In the genomic region with DNA sequence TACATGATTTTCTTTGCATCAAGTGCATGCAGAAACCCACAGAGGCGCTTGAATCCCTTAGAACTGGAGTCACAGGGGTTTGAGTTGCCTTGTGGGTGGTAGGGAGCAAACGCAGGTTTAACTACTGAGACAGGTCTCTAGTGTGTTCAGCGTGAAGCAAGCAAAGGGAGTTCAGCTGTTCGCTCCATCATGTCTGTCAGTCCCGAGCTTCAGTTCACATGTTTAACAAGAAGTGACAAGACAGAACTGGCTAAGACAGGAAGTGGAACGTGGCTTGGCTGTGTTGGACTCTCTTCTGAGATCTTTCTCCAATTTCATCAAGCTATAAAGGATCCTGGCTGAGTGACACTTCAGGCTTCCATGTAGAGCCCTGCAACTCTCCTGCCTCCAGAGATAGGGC, we compare ENCODE assay signal across 20 mouse cellular contexts.
DNase-seq lines count a peak whose midpoint lies in the region; ATAC-seq and TF ChIP-seq lines count a peak whose summit lies in the region.
"Had no signal": no experiment of that assay in that cellular context is flagged by ENCODE, and none has a peak within 500 bp of the region (broad histone marks: within the 10 kb centered on the region; RNA-seq: fewer than 3 reads in every experiment).

No protein-coding gene starts in this region.

- no peak overlapping the region for H3K4me2 ChIP-seq in lung, postnatal 0 days (replicated peaks; ENCODE audit: low read depth, low read length)
- no peak overlapping the region for H3K4me2 ChIP-seq in limb, embryonic 14.5 days (replicated peaks; ENCODE audit: low read depth, low read length, severe bottlenecking)
- no peak overlapping the region for H3K4me2 ChIP-seq in stomach, postnatal 0 days (replicated peaks; ENCODE audit: low read depth)
- no peak overlapping the region for H3K4me2 ChIP-seq in forebrain, embryonic 14.5 days (ENCODE audit: low read length)
- H3K4me2 ChIP-seq: forebrain, embryonic 12.5 days; hindbrain, embryonic 15.5 days; intestine, embryonic 15.5 days; liver, embryonic 11.5 days had no signal

- H3K36me3 ChIP-seq in lung, postnatal 0 days (ENCODE audit: insufficient read depth, low read length), result no peaks in the 10 kb centered on the region
- no peaks in the 10 kb centered on the region for H3K36me3 ChIP-seq in limb, embryonic 14.5 days (ENCODE audit: control insufficient read depth, insufficient read depth, low read length)
- H3K36me3 ChIP-seq in stomach, postnatal 0 days (ENCODE audit: control insufficient read depth, insufficient read depth, low read length), result no peaks in the 10 kb centered on the region
- H3K36me3 ChIP-seq in forebrain, embryonic 14.5 days (ENCODE audit: control insufficient read depth, insufficient read depth, low read length), result no peaks in the 10 kb centered on the region
- H3K36me3 ChIP-seq: hindbrain, embryonic 15.5 days; intestine, embryonic 15.5 days had no signal

- peak overlapping the region; percentile 2; the same call in 1 of the 2 replicates for H3K27ac ChIP-seq in lung, postnatal 0 days (ENCODE audit: low read length)
- no peak overlapping the region for H3K27ac ChIP-seq in limb, embryonic 14.5 days (replicated peaks; ENCODE audit: low read depth, low read length)
- H3K27ac ChIP-seq in stomach, postnatal 0 days (replicated peaks), result no peak overlapping the region
- no peak overlapping the region for H3K27ac ChIP-seq in forebrain, embryonic 14.5 days (ENCODE audit: low read depth, low read length)
- H3K27ac ChIP-seq: forebrain, embryonic 12.5 days; hindbrain, embryonic 15.5 days had no signal

- peak; percentile 17 for DNase-seq in gastrocnemius, postnatal 25 days
- no peak for DNase-seq in gastrocnemius, postnatal 14 days
- peak; percentile 23 for DNase-seq in lung, postnatal 0 days (ENCODE audit: low spot score)
- DNase-seq in lung, postnatal 25 days (ENCODE audit: low spot score), result no peak
- peak; percentile 47 for DNase-seq in limb, embryonic 14.5 days (ENCODE audit: low spot score)
- no peak for DNase-seq in stomach, postnatal 0 days (ENCODE audit: low spot score)
- DNase-seq in forebrain, embryonic 14.5 days (ENCODE audit: low spot score), result no peak
- DNase-seq: adrenal gland, postnatal 36 days; cerebellum, adult 8-10 months; heart, adult 2 months; heart, postnatal 4 days; kidney, adult 9 months; lung, adult 18-20 months; retina, postnatal 1 day; right cerebral cortex, postnatal 4 days; thymus, postnatal 25 days had no signal

- no peak for TF ChIP-seq EP300 in lung, postnatal 0 days (IDR thresholded peaks at IDR 0.05)
- no peak for TF ChIP-seq EP300 in stomach, postnatal 0 days (optimal IDR thresholded peaks at IDR 0.05)

- WGBS in lung, postnatal 0 days, result 62% methylated on average over 6 of the region's 6 CpGs
- WGBS in limb, embryonic 14.5 days, result 60% methylated on average over 6 of the region's 6 CpGs
- WGBS in stomach, postnatal 0 days, result 61% methylated on average over 6 of the region's 6 CpGs
- 84% methylated on average over 6 of the region's 6 CpGs for WGBS in forebrain, embryonic 14.5 days

- TF ChIP-seq CTCF in lung, postnatal 0 days (IDR thresholded peaks at IDR 0.05), result no peak
- no peak for TF ChIP-seq CTCF in stomach, postnatal 0 days (IDR thresholded peaks at IDR 0.05; ENCODE audit: low read depth)

- H3K9ac ChIP-seq in lung, postnatal 0 days (replicated peaks; ENCODE audit: low read depth), result no peak overlapping the region
- H3K9ac ChIP-seq in limb, embryonic 14.5 days (ENCODE audit: low read depth, low read length, severe bottlenecking), result no peak overlapping the region
- no peak overlapping the region for H3K9ac ChIP-seq in stomach, postnatal 0 days (ENCODE audit: low read length)
- no peak overlapping the region for H3K9ac ChIP-seq in forebrain, embryonic 14.5 days (ENCODE audit: low read length)
- H3K9ac ChIP-seq: forebrain, embryonic 12.5 days; hindbrain, embryonic 15.5 days; intestine, embryonic 15.5 days had no signal

- TF ChIP-seq POLR2A in limb, embryonic 14.5 days (IDR thresholded peaks at IDR 0.05; ENCODE audit: borderline replicate concordance, extremely low read depth, insufficient read depth, insufficient read length), result no peak

- no peak overlapping the region for H3K4me3 ChIP-seq in lung, postnatal 0 days (ENCODE audit: low read depth, low read length)
- no peak overlapping the region for H3K4me3 ChIP-seq in limb, embryonic 14.5 days (replicated peaks; ENCODE audit: low read length)
- no peak overlapping the region for H3K4me3 ChIP-seq in stomach, postnatal 0 days (ENCODE audit: low read depth, low read length)
- H3K4me3 ChIP-seq in forebrain, embryonic 14.5 days (ENCODE audit: low read depth, low read length), result no peak overlapping the region
- H3K4me3 ChIP-seq: forebrain, embryonic 12.5 days; heart, adult 2 months; hindbrain, embryonic 15.5 days; intestine, embryonic 15.5 days had no signal

- no peaks in the 10 kb centered on the region for H3K27me3 ChIP-seq in lung, postnatal 0 days (replicated peaks; ENCODE audit: insufficient read depth, low read length)
- H3K27me3 ChIP-seq in limb, embryonic 14.5 days (ENCODE audit: control insufficient read depth, insufficient read depth, low read length), result no peaks in the 10 kb centered on the region
- H3K27me3 ChIP-seq in stomach, postnatal 0 days (ENCODE audit: control insufficient read depth, insufficient read depth, low read length), result no peaks in the 10 kb centered on the region
- H3K27me3 ChIP-seq in forebrain, embryonic 14.5 days (replicated peaks; ENCODE audit: control insufficient read depth, insufficient read depth, low read length), result no peaks in the 10 kb centered on the region
- H3K27me3 ChIP-seq: forebrain, embryonic 12.5 days; hindbrain, embryonic 15.5 days; intestine, embryonic 15.5 days had no signal

- intact Hi-C loops in gastrocnemius, postnatal 14 days (cut with DNase I; ENCODE audit: low total_unique reads), result no loop called here

- no peaks in the 10 kb centered on the region for H3K9me3 ChIP-seq in lung, postnatal 0 days (ENCODE audit: low read length)
- no peaks in the 10 kb centered on the region for H3K9me3 ChIP-seq in limb, embryonic 14.5 days (ENCODE audit: control insufficient read depth, low read length)
- no peaks in the 10 kb centered on the region for H3K9me3 ChIP-seq in stomach, postnatal 0 days (ENCODE audit: control insufficient read depth, low read length)
- no peaks in the 10 kb centered on the region for H3K9me3 ChIP-seq in forebrain, embryonic 14.5 days (replicated peaks; ENCODE audit: control insufficient read depth, low read length)
- H3K9me3 ChIP-seq: forebrain, embryonic 12.5 days; hindbrain, embryonic 15.5 days; intestine, embryonic 15.5 days had no signal

- H3K4me1 ChIP-seq in lung, postnatal 0 days (ENCODE audit: insufficient read depth, low read depth, low read length), result peaks cover 5% of the 10 kb centered on the region; the same call in 1 of the 2 replicates
- peaks cover 4% of the 10 kb centered on the region; the same call in 1 of the 2 replicates for H3K4me1 ChIP-seq in limb, embryonic 14.5 days (ENCODE audit: control insufficient read depth, insufficient read depth, low read length)
- 0 out of 2 replicates have a peak, but pooled peaks cover 4% of the 10 kb centered on the region for H3K4me1 ChIP-seq in stomach, postnatal 0 days (replicated peaks; ENCODE audit: control insufficient read depth, insufficient read depth)
- no peaks in the 10 kb centered on the region for H3K4me1 ChIP-seq in forebrain, embryonic 14.5 days (ENCODE audit: control insufficient read depth, insufficient read depth, low read length)
- H3K4me1 ChIP-seq: forebrain, embryonic 12.5 days; hindbrain, embryonic 15.5 days had no signal

- no peak for ATAC-seq in lung, postnatal 0 days
- peak; percentile 57; the same call in 1 of the 2 replicates for ATAC-seq in limb, embryonic 14.5 days (ENCODE audit: low FRiP score, low read depth)
- 0 out of 2 replicates have a peak, but pooled peaks have one; percentile 32 for ATAC-seq in stomach, postnatal 0 days (ENCODE audit: low FRiP score, low TSS enrichment)
- ATAC-seq in forebrain, embryonic 14.5 days, result no peak

Comparison
In these comparisons a context has a peak if more than half of its experiments do, and no peak if none do; other contexts are left out.
1. DNase-seq: peak in gastrocnemius, postnatal 25 days (single experiment), lung, postnatal 0 days (single experiment) and limb, embryonic 14.5 days (single experiment); none in gastrocnemius, postnatal 14 days (single experiment), lung, postnatal 25 days (single experiment), stomach, postnatal 0 days (single experiment) and forebrain, embryonic 14.5 days (single experiment).
2. ATAC-seq: peak in limb, embryonic 14.5 days (single experiment) and stomach, postnatal 0 days (single experiment); none in lung, postnatal 0 days (single experiment) and forebrain, embryonic 14.5 days (single experiment).